Mouse (Mus musculus) embryonic fibroblast, embryonic 13.5 days (primary cell): Measurements from ENCODE around the gene Phospho1.

Experiments
- CTCF ChIP-seq: IDR thresholded peaks from 2 replicates; pipeline ENCODE4 v1.5.1; 2011; ENCODE audit warnings: mild to moderate bottlenecking, control low read depth, low read length, moderate library complexity, borderline replicate concordance; ENCODE audit not compliant: insufficient read depth
- POLR2A ChIP-seq: IDR thresholded peaks from 2 replicates; pipeline ENCODE4 v1.6.1; 2011; ENCODE audit warnings: low read depth, mild to moderate bottlenecking, control low read depth, low read length, moderate library complexity

DNA sequence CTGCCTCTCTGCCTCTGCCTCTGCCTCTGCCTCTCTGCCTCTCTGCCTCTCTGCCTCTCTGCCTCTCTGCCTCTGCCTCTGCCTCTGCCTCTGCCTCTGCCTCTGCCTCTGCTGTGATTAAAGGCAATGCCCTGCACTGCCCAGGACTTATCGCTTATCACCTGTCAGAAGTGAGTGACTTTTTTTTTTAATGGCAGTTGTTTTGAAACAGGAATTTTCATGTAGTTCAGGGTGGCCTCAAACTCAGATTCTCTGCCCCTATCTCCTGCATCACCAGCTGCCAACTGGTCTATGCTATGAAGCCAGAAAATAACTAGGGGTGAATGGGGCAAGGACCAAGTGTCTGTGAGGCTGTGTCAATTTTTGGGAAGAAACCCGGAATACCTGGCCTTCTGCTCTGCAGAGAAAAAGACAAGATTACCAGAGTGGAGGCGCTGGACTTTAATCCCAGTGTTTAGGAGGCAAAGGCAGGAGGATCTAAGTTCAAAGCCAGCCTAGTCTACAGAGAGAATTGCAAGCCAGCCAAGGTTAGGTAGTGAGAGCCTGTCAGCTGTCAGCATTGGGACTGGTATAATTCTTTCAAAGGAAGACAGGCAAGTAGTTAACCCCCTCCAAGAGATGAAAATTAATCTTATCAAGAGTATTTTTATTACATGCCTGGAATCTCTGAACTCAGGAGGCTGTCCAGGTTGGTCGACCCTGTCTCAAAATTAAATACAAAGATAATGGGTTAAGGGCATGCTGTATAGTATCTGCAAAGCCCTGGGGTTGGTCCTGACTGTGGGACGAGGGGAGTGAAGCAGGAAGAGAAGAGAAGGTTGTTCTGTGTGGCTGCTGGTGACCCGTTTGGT lies 2.2 kb downstream of the Phospho1 start:
- TF ChIP-seq POLR2A = no peak
- no peak for TF ChIP-seq CTCF
